Comparison of ENCODE assay signal across 29 mouse cellular contexts in genomic region chr14:79212380-79212991, GRCm38 (mm10). TPM values are rescaled to one million over a fixed set of nuclear protein-coding genes. Genes with fewer than 3 reads are reported as not detected.
"Had no signal": no experiment of that assay in that cellular context is flagged by ENCODE, and none has a peak within 500 bp of the region (broad histone marks: within the 10 kb centered on the region; RNA-seq: fewer than 3 reads in every experiment).

No protein-coding gene starts in this region.

- H3K4me3 ChIP-seq: kidney, embryonic 15.5 days; left cerebral cortex, adult 2 months; liver, embryonic 13.5 days; stomach, embryonic 15.5 days had no signal

- H3K4me2 ChIP-seq: kidney, embryonic 15.5 days; liver, embryonic 13.5 days; stomach, embryonic 15.5 days had no signal

- H3K4me1 ChIP-seq: kidney, embryonic 15.5 days; liver, embryonic 13.5 days; stomach, embryonic 15.5 days had no signal

- H3K9me3 ChIP-seq: kidney, embryonic 15.5 days; liver, embryonic 13.5 days; stomach, embryonic 15.5 days had no signal

- H3K9ac ChIP-seq: kidney, embryonic 15.5 days; liver, embryonic 13.5 days; stomach, embryonic 15.5 days had no signal

- H3K27me3 ChIP-seq: kidney, embryonic 15.5 days; liver, embryonic 13.5 days; stomach, embryonic 15.5 days had no signal

- DNase-seq: kidney, adult 11 months; kidney, adult 8-10 months; kidney, postnatal 10 days; kidney, postnatal 36 days; layer of hippocampus, postnatal 36 days; liver, embryonic 13.5 days; lung, adult 2 months; lung, postnatal 14 days; midbrain, embryonic 14.5 days; right cerebral cortex, postnatal 25 days; spleen, adult 18-20 months; thymus, adult 2 months; thymus, postnatal 25 days had no signal

- H3K36me3 ChIP-seq: kidney, embryonic 15.5 days; liver, embryonic 13.5 days; stomach, embryonic 15.5 days had no signal

- H3K27ac ChIP-seq: kidney, embryonic 15.5 days; left cerebral cortex, adult 2 months; liver, embryonic 13.5 days; stomach, embryonic 15.5 days had no signal

RNA-seq across cellular contexts. Expression of gene Zfp957, which starts 34.7 kb away (rescaled TPM):
- total RNA-seq: layer of hippocampus, adult 8-10 months; layer of hippocampus, postnatal 10 days; layer of hippocampus, postnatal 36 days; left cerebral cortex, adult 2 months; left cerebral cortex, postnatal 10 days; left cerebral cortex, postnatal 36 days; liver, adult 2 months; megakaryocyte, adult 5-6 weeks; midbrain, postnatal 0 days had no signal
- polyA plus RNA-seq: limb, embryonic 11.5 days; limb, embryonic 14.5 days; liver, adult 2 months; liver, embryonic 13.5 days; liver, embryonic 16.5 days; lung, adult 2 months; lung, embryonic 16.5 days; midbrain, embryonic 14.5 days; neural tube, embryonic 11.5 days; neural tube, embryonic 14.5 days; stomach, embryonic 15.5 days; thymus, adult 2 months had no signal
